Mouse (Mus musculus) bone marrow, adult 2 months (tissue): ENCODE measurements around the gene Tcf25.

ENCODE experiments used
- CTCF ChIP-seq: fragments of 200-500 bp; IDR thresholded peaks from 2 replicates; pipeline ENCODE4 v1.5.1; 2011; ENCODE audit warnings: low read length, control low read depth; ENCODE audit not compliant: control insufficient read depth, insufficient read depth
- POLR2A ChIP-seq: fragments of 200-500 bp; IDR thresholded peaks from 2 replicates; pipeline ENCODE4 v1.6.1; 2011; ENCODE audit warnings: low read depth, mild to moderate bottlenecking, control low read depth, low read length, borderline replicate concordance; ENCODE audit not compliant: control insufficient read depth

- no peak for TF ChIP-seq POLR2A
- TF ChIP-seq CTCF, result no peak
Observed at GRCm38 (mm10) chr8:123387041-123387440, 13.5 kb downstream of the Tcf25 start.
